Mouse (Mus musculus) brain, embryonic 14.5 days (tissue): ENCODE data around the gene Far1.

Experiments
- CTCF ChIP-seq: fragments of 200-500 bp; IDR thresholded peaks from 2 replicates; pipeline ENCODE4 v1.5.1; 2012; ENCODE audit warnings: inconsistent platforms, mild to moderate bottlenecking, moderate library complexity, borderline replicate concordance; ENCODE audit not compliant: insufficient read depth, insufficient read length; ENCODE audit errors: extremely low read depth
- POLR2A ChIP-seq: fragments of 200-500 bp; IDR thresholded peaks from 2 replicates; pipeline ENCODE4 v1.6.1; 2012; ENCODE audit warnings: mild to moderate bottlenecking, inconsistent platforms, borderline replicate concordance; ENCODE audit not compliant: poor library complexity, insufficient read depth, insufficient read length, severe bottlenecking; ENCODE audit errors: extremely low read depth

GRCm38 (mm10) chr7:113507846-113508245 lies 5.8 kb upstream of the Far1 start:
- TF ChIP-seq CTCF (no peak), POLR2A (no peak)
